Mouse (Mus musculus) thymus, adult 18-20 months (tissue): ENCODE data around the gene Thsd7a.

ENCODE experiments used
- DNase-seq, 2 experiments: peaks; one replicate each; pipeline ENCODE4 v3.0.0; 2022; ENCODE audit warnings: mixed read lengths in 2 of 2

Gene Thsd7a

GRCm38 (mm10) chr6:12649633-12650032 lies 99.6 kb downstream of the Thsd7a start:
- no peak for DNase-seq

- DNase-seq, result no peak
Measured at GRCm38 (mm10) chr6:12628637-12629246, 120.5 kb downstream of the Thsd7a start.

GRCm38 (mm10) chr6:12606638-12607246 lies 142.5 kb downstream of the Thsd7a start:
- no peak for DNase-seq

DNA sequence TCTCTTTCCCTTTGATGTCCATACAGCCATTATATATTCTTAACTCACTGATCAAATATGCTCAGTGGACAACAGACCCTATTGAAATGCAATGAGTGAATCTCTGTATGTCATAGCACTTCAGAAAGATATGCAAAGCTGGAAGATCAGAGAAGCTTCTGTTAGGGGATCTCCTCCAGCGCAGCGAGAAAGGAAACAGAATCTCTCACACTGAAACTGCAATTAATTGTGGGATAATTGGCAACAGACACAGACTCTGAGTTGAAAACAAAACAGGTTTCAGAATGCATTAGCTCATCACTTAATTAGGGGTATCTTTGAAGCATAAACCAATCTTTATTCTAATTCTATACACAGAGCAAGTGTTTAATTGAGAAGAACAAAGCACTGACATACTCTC lies 146.3 kb downstream of the Thsd7a start:
- DNase-seq, result no peak

DNA sequence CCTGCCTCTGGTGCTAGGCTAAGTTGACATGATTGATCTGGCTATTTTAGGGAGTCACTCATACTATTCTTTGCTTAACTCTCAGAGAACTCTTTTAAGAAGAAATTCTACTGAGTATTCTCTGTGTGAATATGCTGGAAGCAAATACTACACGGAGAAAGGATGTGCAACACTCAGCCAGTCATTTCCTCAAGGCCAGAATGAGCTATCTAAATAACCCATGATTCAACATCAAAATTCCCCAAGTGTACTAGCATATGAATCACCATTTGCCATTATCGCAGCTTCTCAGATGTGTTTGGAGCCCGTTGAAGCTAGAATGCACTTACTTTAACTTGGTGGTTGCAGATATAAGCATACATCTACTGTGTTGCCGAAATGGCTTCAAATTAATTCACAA lies 147.0 kb downstream of the Thsd7a start:
- no peak for DNase-seq

DNA sequence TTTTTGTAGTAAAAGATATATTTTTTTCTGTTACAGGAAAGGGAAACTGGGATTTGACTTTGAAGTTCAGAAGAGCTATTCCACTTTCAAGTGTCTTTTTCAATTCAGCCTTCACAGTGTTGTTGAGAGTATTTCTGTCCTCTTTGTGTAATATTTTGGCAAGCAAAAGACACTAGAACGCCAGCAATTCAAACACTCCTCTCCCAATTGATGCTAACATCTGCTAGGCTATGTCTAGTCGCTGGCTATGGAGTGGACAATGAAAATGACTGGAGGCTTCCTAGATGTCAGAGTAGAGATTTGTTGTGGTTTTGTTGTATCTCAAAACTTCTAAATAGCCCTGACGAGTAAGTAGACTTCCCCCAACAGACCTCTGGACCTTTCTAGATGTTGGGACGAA lies 164.8 kb downstream of the Thsd7a start:
- DNase-seq, result no peak

DNA sequence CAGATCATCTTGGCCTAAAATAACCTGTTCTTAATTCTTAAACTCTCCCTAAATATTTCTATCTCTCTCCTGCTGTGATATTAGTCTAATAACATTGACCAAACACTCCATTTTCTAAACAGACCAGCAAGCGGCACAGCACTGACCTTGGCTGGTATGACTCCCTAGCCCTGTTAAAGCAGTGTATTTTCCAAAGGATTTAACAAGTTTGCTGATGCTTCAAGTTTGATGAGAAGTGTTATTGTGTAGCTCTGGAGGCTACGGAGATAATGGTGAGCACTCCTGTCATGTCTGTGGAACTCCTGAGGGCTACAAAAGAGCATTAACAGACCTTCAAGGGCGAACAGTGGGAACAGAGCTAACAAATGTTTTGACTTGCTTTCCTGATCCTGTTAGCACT lies 168.1 kb downstream of the Thsd7a start:
- DNase-seq, result no peak

DNA sequence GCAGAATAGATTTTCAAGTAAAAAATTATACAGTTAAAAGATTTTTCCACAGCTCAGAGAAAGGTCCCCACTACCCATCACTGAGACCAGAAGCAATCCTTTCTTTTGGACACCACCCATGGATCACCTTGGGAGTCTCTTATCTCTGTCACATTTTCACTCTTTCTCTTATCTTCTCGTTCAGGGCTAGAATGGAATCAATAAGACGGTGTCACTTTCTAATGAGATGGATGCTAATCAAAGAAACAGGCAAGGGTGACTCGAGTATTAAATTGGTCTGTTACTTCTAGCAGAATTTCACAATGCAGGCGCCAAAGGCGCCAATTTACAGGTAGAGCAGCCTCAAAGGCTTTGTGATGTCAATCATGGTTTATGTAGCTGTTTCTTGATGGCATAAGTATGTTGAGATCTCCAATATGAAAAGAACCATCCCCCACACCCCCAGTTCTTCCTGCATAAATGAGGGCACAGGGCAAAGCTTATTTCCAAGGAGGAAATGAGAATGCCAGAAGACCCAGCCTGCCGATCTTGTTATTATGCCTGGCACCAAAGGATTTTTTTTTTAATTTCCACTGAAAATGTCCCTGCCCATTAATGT lies 173.5 kb downstream of the Thsd7a start:
- DNase-seq, result no peak

- DNase-seq, result no peak
Measured at GRCm38 (mm10) chr6:12572202-12572601, 177.0 kb downstream of the Thsd7a start.

- no peak for DNase-seq
Measured at GRCm38 (mm10) chr6:12565136-12565535, 184.1 kb downstream of the Thsd7a start.

GRCm38 (mm10) chr6:12562336-12562735 lies 186.9 kb downstream of the Thsd7a start:
- DNase-seq, result no peak

DNA sequence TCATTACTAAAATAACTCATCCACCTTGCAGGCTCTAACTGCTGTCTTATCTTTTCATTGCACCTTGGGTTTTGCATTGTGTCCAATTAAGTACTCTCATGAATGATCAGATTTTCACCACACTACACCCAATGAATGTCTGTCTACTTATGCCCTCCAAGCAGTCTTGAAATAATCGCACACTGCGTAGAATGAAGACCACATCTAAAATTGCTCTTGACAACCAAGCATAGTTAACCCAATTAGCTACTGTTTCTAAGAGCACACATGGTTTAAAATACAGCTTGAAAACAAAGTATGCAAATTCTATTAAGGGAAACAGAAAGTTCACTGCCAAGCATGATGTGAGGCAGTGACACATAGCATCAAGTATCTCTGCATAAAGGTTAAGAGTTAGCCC lies 188.7 kb downstream of the Thsd7a start:
- no peak for DNase-seq

DNA sequence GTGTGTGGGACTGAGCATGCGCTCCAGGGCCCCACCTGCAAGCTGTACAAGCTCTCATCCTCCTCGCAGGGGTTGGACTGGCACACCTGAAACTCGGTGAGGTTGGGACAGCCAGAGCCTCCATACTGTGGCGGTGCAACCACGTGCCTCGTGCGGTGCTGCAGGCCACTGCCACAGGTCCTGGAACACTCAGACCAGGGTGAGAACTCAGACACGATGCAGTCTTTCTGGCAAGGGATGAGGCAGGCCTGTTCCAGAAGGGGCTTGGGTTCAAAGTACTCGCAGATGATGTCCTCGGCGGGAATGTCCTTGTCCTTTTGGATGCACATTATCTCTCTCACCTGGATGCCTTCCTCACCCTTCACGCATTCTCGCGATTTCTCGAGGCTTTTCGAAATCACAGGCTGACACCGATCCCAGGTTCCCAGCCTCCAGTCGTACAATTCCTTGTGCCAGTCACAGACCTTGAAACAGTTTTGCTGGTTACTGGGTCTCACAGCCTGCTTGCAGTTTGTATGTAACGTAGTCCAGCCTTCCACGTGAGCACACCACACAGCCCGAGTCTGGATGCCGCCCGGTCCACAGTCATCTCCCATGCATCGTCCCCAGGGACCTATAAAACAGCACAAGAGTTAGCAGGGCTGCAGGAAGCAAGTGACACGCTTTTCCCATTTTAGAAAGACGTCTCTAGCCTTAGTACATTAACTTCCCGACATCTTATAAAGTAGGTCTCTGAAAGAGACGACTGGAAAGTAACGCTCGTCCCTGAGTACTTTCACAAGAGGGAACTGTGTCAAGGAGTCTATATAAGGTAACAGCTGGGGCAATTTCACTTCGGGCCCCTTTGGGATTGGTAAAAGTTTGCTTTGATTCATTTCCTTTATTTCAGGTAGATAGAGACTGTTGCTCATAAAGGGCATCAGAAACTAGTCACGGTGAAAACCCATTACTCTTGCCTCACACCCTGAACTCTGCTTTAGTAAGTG lies 193.8 kb downstream of the Thsd7a start:
- no peak for DNase-seq

- no peak for DNase-seq
Measured at GRCm38 (mm10) chr6:12551176-12551575, 198.0 kb downstream of the Thsd7a start.

DNA sequence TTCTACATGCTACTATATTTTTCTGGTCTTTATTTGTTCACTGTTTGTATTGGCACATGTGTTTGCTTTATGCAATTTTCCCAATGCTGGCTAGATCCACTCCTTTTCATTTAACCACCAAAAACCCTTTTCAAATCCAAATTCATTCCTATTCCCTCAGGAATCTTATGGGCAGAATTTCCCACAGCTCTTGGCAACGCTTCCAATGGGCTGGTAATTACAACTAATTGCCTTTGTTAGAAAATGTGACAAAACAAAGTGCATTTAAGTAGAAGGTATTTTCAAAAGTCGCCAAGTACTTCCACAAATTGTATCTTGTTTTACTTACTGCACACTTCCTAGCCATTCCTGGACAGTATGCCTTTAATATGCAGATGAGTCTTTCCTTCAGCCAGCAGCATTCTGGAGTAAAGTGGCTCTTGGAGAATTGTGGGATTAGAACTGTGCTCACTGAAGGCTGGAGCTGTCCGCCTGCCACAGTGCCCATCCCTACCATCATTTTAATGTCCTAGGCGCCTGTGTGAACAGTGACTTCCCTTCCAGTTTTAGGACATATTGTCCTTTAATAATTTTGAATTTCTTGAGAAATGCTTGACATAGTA lies 199.1 kb downstream of the Thsd7a start:
- DNase-seq, result no peak

- no peak for DNase-seq
Measured at GRCm38 (mm10) chr6:12544096-12544495, 205.1 kb downstream of the Thsd7a start.

GRCm38 (mm10) chr6:12542496-12542895 lies 206.7 kb downstream of the Thsd7a start:
- DNase-seq, result no peak

DNA sequence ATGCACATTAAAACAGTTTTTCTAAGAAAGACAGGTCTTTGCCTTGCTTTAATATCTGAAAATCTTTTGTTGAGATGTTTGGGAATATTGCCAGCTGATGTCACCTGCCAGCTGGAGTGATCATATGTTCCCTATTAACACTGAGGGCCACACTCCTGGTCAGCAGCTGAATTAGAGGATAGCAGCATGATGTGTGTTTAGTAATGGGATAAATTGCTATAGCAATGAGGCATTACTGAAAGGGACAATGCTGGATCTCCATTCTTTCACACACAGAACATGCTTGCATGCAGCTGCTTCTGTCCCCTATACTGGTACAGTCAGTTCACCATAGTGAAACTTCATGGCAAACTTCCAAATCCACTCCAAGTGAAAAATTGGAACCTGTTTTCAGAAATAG lies 230.1 kb downstream of the Thsd7a start:
- no peak for DNase-seq

- no peak for DNase-seq
Measured at GRCm38 (mm10) chr6:12518283-12518903, 230.8 kb downstream of the Thsd7a start.

- DNase-seq, result no peak
Measured at GRCm38 (mm10) chr6:12517726-12518125, 231.5 kb downstream of the Thsd7a start.

- DNase-seq, result no peak
Measured at GRCm38 (mm10) chr6:12506877-12507276, 242.3 kb downstream of the Thsd7a start.

DNA sequence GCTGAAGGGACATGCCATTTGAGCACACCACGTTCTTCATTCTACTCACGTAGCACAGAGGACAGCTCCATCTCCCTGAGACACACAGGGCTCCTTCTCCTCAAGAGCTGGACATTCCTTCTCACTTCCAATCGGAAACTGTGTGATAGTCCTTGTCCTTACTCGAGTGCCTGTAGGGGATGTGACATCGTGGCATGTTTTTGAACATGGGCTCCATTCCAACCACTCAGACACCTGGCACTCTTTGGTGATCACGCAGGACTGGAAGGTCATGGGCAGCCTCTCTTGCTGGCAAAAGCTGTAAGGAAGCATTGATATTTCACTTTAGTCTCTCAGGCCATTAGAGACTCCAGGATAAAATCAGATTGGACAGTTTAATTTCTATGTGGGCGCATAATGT lies 245.3 kb downstream of the Thsd7a start:
- no peak for DNase-seq
